Comparison of ENCODE assay signal across 14 mouse cellular contexts in the genomic region with DNA sequence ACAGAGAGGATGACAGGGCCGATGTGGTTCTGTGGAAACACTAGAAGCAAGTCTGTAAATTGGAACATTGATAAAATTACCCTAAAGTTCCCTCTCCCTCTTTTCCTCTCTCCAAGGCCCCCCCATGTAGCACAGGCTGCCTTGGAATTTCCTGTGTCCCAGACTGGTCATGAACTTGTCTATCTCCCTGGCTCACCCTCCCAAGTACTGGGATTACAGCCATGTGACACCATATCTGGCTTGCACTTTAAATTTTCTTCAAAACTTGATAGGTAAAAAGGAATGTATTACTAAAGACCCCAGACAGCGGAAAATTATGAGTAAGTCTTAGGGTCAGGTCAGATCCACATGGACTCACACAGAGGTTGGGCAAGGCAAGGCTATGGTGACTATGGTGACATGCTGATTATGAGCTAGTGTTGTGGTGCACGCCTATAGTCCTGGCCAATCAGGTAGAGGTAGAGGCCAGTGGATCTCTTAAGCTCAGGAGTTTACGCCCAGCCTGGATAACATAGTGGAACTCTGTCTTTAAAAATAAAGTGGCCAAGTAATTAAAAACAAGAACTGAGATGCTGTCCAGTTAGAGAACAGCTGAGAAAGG.
A peak's percentile ranks its signal among the peaks of the same experiment; 100 is the strongest.
DNase-seq lines count a peak whose midpoint lies in the region; ATAC-seq and TF ChIP-seq lines count a peak whose summit lies in the region.
"Had no signal": no experiment of that assay in that cellular context is flagged by ENCODE, and none has a peak within 500 bp of the region (broad histone marks: within the 10 kb centered on the region; RNA-seq: fewer than 3 reads in every experiment).

No protein-coding gene starts in this region.

- TF ChIP-seq RAD21 in CH12.LX (IDR thresholded peaks at IDR 0.05; ENCODE audit: low read depth, low read length): no peak

- H3K9me3 ChIP-seq in heart, embryonic 11.5 days (replicated peaks; ENCODE audit: control insufficient read depth, low read length): no peaks in the 10 kb centered on the region
- H3K9me3 ChIP-seq in CH12.LX (replicated peaks; ENCODE audit: low read length): no peaks in the 10 kb centered on the region
- no peaks in the 10 kb centered on the region for H3K9me3 ChIP-seq in heart, embryonic 15.5 days (replicated peaks)
- H3K9me3 ChIP-seq in liver, embryonic 15.5 days (replicated peaks): no peaks in the 10 kb centered on the region
- no peaks in the 10 kb centered on the region for H3K9me3 ChIP-seq in midbrain, embryonic 13.5 days
- H3K9me3 ChIP-seq: hindbrain, embryonic 10.5 days; limb, embryonic 10.5 days; midbrain, embryonic 15.5 days had no signal

- H3K27ac ChIP-seq in heart, embryonic 11.5 days (ENCODE audit: low read depth, low read length): no peak overlapping the region
- H3K27ac ChIP-seq in CH12.LX (ENCODE audit: insufficient read depth, low read depth): no peak overlapping the region; the same call in 1 of the 2 replicates
- no peak overlapping the region for H3K27ac ChIP-seq in heart, embryonic 15.5 days
- peak overlapping the region; percentile 59 for H3K27ac ChIP-seq in liver, embryonic 15.5 days (replicated peaks)
- H3K27ac ChIP-seq in midbrain, embryonic 13.5 days: no peak overlapping the region
- H3K27ac ChIP-seq: hindbrain, embryonic 10.5 days; limb, embryonic 10.5 days; midbrain, embryonic 15.5 days had no signal

- H3K27me3 ChIP-seq in heart, embryonic 11.5 days (ENCODE audit: control insufficient read depth, insufficient read depth, low read length): no peaks in the 10 kb centered on the region
- H3K27me3 ChIP-seq in CH12.LX (replicated peaks): no peaks in the 10 kb centered on the region
- H3K27me3 ChIP-seq in heart, embryonic 15.5 days: no peaks in the 10 kb centered on the region
- no peaks in the 10 kb centered on the region for H3K27me3 ChIP-seq in liver, embryonic 15.5 days
- H3K27me3 ChIP-seq in midbrain, embryonic 13.5 days: no peaks in the 10 kb centered on the region
- H3K27me3 ChIP-seq: midbrain, embryonic 15.5 days had no signal

- TF ChIP-seq CTCF in CH12.LX (conservative IDR thresholded peaks at IDR 0.05 in 1 of 2, IDR thresholded peaks at IDR 0.05 in 1 of 2; ENCODE audit: low read depth in 2 of 2, low read length in 2 of 2): no peak

- H3K79me2 ChIP-seq in CH12.LX (replicated peaks; ENCODE audit: control insufficient read depth, extremely low read depth, insufficient read depth, poor library complexity, severe bottlenecking): no peaks in the 10 kb centered on the region; the same call in 1 of the 2 replicates

- in situ Hi-C loops in CH12.LX (cut with MboI; ENCODE audit: low pct_ligation_motif_present, low pct_unique_long_range_greater_than_20kb, low sequenced_read_pairs): no loop called here

- no peak overlapping the region for H3K9ac ChIP-seq in heart, embryonic 11.5 days (ENCODE audit: low read depth, low read length)
- H3K9ac ChIP-seq in CH12.LX (ENCODE audit: insufficient read depth, low read depth): no peak overlapping the region; the same call in 1 of the 2 replicates
- H3K9ac ChIP-seq in heart, embryonic 15.5 days: no peak overlapping the region
- no peak overlapping the region for H3K9ac ChIP-seq in liver, embryonic 15.5 days
- no peak overlapping the region for H3K9ac ChIP-seq in midbrain, embryonic 13.5 days (replicated peaks)
- H3K9ac ChIP-seq: midbrain, embryonic 15.5 days had no signal

- no peak overlapping the region for H3K4me2 ChIP-seq in heart, embryonic 11.5 days
- H3K4me2 ChIP-seq in CH12.LX (ENCODE audit: insufficient read depth, low read depth, poor library complexity, severe bottlenecking): peak overlapping the region; percentile 76
- no peak overlapping the region for H3K4me2 ChIP-seq in heart, embryonic 15.5 days
- peak overlapping the region; percentile 35; the same call in 1 of the 2 replicates for H3K4me2 ChIP-seq in liver, embryonic 15.5 days
- no peak overlapping the region for H3K4me2 ChIP-seq in midbrain, embryonic 13.5 days (replicated peaks)
- H3K4me2 ChIP-seq: midbrain, embryonic 15.5 days had no signal

- ATAC-seq in heart, embryonic 11.5 days (replicated peaks; ENCODE audit: insufficient number of reproducible peaks, low FRiP score, low TSS enrichment): peak; percentile 88
- 0 out of 2 replicates have a peak, but pooled peaks have one; percentile 29 for ATAC-seq in heart, embryonic 15.5 days (replicated peaks; ENCODE audit: insufficient number of reproducible peaks, insufficient read depth, low FRiP score, low read depth)
- peak; percentile 97 for ATAC-seq in liver, embryonic 15.5 days (ENCODE audit: insufficient read depth)
- no peak for ATAC-seq in midbrain, embryonic 13.5 days
- ATAC-seq: midbrain, embryonic 15.5 days had no signal

- 82% methylated on average over 4 of the region's 4 CpGs for WGBS in heart, embryonic 11.5 days (ENCODE audit: insufficient replicate concordance)
- 77% methylated on average over 4 of the region's 4 CpGs for WGBS in heart, embryonic 15.5 days
- WGBS in liver, embryonic 15.5 days (ENCODE audit: insufficient replicate concordance): 64% methylated on average over 4 of the region's 4 CpGs
- 95% methylated on average over 4 of the region's 4 CpGs for WGBS in midbrain, embryonic 13.5 days

- dilution Hi-C loops in CH12.LX (cut with MboI; ENCODE audit: extremely low pct_ligation_motif_present, extremely low pct_unique_long_range_greater_than_20kb, low sequenced_read_pairs): no loop called here

- no peaks in the 10 kb centered on the region for H3K36me3 ChIP-seq in heart, embryonic 11.5 days (ENCODE audit: control insufficient read depth, insufficient read depth, low read length)
- peaks cover 0 to 14% of the 10 kb centered on the region in 2 experiments for H3K36me3 ChIP-seq in CH12.LX (replicated peaks in 1 of 2; ENCODE audit: control insufficient read depth in 1 of 2, insufficient read depth in 1 of 2, low read length in 1 of 2)
- H3K36me3 ChIP-seq in heart, embryonic 15.5 days: no peaks in the 10 kb centered on the region
- no peaks in the 10 kb centered on the region for H3K36me3 ChIP-seq in liver, embryonic 15.5 days (replicated peaks)
- no peaks in the 10 kb centered on the region for H3K36me3 ChIP-seq in midbrain, embryonic 13.5 days
- H3K36me3 ChIP-seq: hindbrain, embryonic 10.5 days; limb, embryonic 10.5 days; midbrain, embryonic 15.5 days had no signal

- no peak for DNase-seq in heart, postnatal 4 days
- DNase-seq in CH12.LX (ENCODE audit: extremely low read depth): peak; percentile 44
- DNase-seq in layer of hippocampus, postnatal 14 days (ENCODE audit: low spot score in 2 of 2): no peak
- DNase-seq: cerebellum, adult 2 months; kidney, adult 11 months; layer of hippocampus, adult 9-11 months; lung, postnatal 10 days had no signal

- no peak overlapping the region for H3K4me3 ChIP-seq in heart, embryonic 11.5 days (ENCODE audit: low read depth, low read length)
- peak overlapping the region in 1 of 3 experiments; percentile 5 for H3K4me3 ChIP-seq in CH12.LX (replicated peaks in 1 of 3; ENCODE audit: low read depth in 2 of 3, low read length in 2 of 3, poor library complexity in 1 of 3)
- no peak overlapping the region for H3K4me3 ChIP-seq in heart, embryonic 15.5 days
- no peak overlapping the region for H3K4me3 ChIP-seq in liver, embryonic 15.5 days (replicated peaks)
- H3K4me3 ChIP-seq in midbrain, embryonic 13.5 days (replicated peaks): no peak overlapping the region
- H3K4me3 ChIP-seq: hindbrain, embryonic 10.5 days; limb, embryonic 10.5 days; midbrain, embryonic 15.5 days had no signal

- TF ChIP-seq EP300 in CH12.LX (IDR thresholded peaks at IDR 0.05; ENCODE audit: low read length): no peak

- no peak for TF ChIP-seq POLR2A in CH12.LX (IDR thresholded peaks at IDR 0.05; ENCODE audit: low read depth, low read length)

- peaks cover 35% of the 10 kb centered on the region for H3K4me1 ChIP-seq in heart, embryonic 11.5 days (ENCODE audit: control insufficient read depth, insufficient read depth, low read length)
- peaks cover 22 to 95% of the 10 kb centered on the region in 2 experiments for H3K4me1 ChIP-seq in CH12.LX (ENCODE audit: control insufficient read depth in 1 of 2, insufficient read depth in 2 of 2)
- H3K4me1 ChIP-seq in heart, embryonic 15.5 days (replicated peaks): peaks cover 42% of the 10 kb centered on the region
- peaks cover 57% of the 10 kb centered on the region for H3K4me1 ChIP-seq in liver, embryonic 15.5 days (replicated peaks)
- H3K4me1 ChIP-seq in midbrain, embryonic 13.5 days (replicated peaks): peaks cover 56% of the 10 kb centered on the region

TF ChIP-seq in CH12.LX, 34 proteins besides CTCF, POLR2A, EP300 and RAD21:
- TF ChIP-seq SIN3A (IDR thresholded peaks at IDR 0.05; ENCODE audit: low read length) (peak; percentile 8; the same call in 1 of the 2 replicates), BHLHE40 (IDR thresholded peaks at IDR 0.05; ENCODE audit: low read depth, low read length) (no peak), POLR2AphosphoS2 (IDR thresholded peaks at IDR 0.05; ENCODE audit: low read depth, low read length) (no peak), PAX5 (IDR thresholded peaks at IDR 0.05; ENCODE audit: low read length) (no peak)

Comparison
In these comparisons a context has a peak if more than half of its experiments do, and no peak if none do; other contexts are left out.
1. H3K4me2 ChIP-seq: peak in CH12.LX (single experiment) and liver, embryonic 15.5 days (single experiment); none in heart, embryonic 11.5 days (single experiment), heart, embryonic 15.5 days (single experiment) and midbrain, embryonic 13.5 days (single experiment).